Mouse (Mus musculus): ENCODE measurements around the gene Gprasp2.

- TF ChIP-seq POLR2A (IDR thresholded peaks at IDR 0.05; ENCODE audit: insufficient read depth, low read depth, low read length): no peak
- no peak for TF ChIP-seq CTCF (IDR thresholded peaks at IDR 0.05; ENCODE audit: insufficient read depth, low read depth, low read length)
Measured at GRCm38 (mm10) chrX:135804149-135804548, 34.7 kb upstream of the Gprasp2 start.

Data from olfactory bulb, adult 2 months (tissue).